Mouse (Mus musculus) macrophage (primary cell): ENCODE measurements around the gene Chaf1a. TPM values are rescaled to one million over a fixed set of nuclear protein-coding genes. Genes with fewer than 3 reads are reported as not detected.

ENCODE experiments used
- H3K27ac ChIP-seq: fragments of 350-480 bp; formaldehyde crosslinking; 2 replicates; pipeline ENCODE4 v1.9.0; 2021
- H3K36me3 ChIP-seq: fragments of 350-480 bp; formaldehyde crosslinking; 2 replicates; pipeline ENCODE4 v1.9.0; 2021; ENCODE audit errors: inconsistent target
- H3K4me3 ChIP-seq: fragments of 350-480 bp; formaldehyde crosslinking; 2 replicates; pipeline ENCODE4 v1.9.0; 2021; ENCODE audit errors: inconsistent target
- H3K79me2 ChIP-seq: fragments of 350-480 bp; formaldehyde crosslinking; 2 replicates; pipeline ENCODE4 v1.9.0; 2021; ENCODE audit errors: inconsistent target
- WGBS: methylation state at CpG from one replicate; pipeline ENCODE4 v1.1.7; 2026; ENCODE audit warnings: inconsistent platforms; ENCODE audit not compliant: missing documents; 5-methylcytosine and 5-hydroxymethylcytosine counted together
- polyA plus RNA-seq: library from polyadenylated mRNA; stranded (reverse); fragments of 250-400 nt; gene quantifications from 3 replicates; pipeline ENCODE4 v1.2.4, GENCODE M21; 2018; ENCODE audit warnings: inconsistent platforms
- total RNA-seq, 78 experiments: library from RNA; depleted of rRNA; stranded (reverse); fragments of 250-400 nt; gene quantifications; 1 replicate in 9 of 78; 2 replicates in 24 of 78; 3 replicates in 43 of 78; 4 replicates in 2 of 78; pipeline ENCODE4 v1.2.4; 2018; ENCODE audit warnings: inconsistent platforms in 56 of 78

The Chaf1a gene
- 10 to 100 TPM in 3 of 26 experiments, 1 to 10 TPM in 23; 1.3 to 12.4 (median 5.2) TPM for total RNA-seq (2018; cell fraction: chromatin; rRNA removed)
- 1 to 10 TPM; 1.3 to 6.7 (median 3.3) TPM for total RNA-seq (2018; cell fraction: cytosol; rRNA removed)
- 10 to 100 TPM in 2 of 26 experiments, 1 to 10 TPM in 24; 1.6 to 28.4 (median 4.3) TPM for total RNA-seq (2018; cell fraction: nucleus; rRNA removed)
- 2.5 to 17.1 TPM (median 6.2 TPM) in 3 replicates for polyA plus RNA-seq

- Histone ChIP-seq H3K79me2 (peaks cover 59% of the 10 kb centered on the region), H3K27ac (peak within 1 kb of the TSS; percentile 60), H3K36me3 (no peaks in the 10 kb centered on the region), H3K4me3 (peak within 1 kb of the TSS; percentile 88)
- WGBS: under 1% methylated on average over 65 of the region's 68 CpGs
These were observed at the start of gene Chaf1a for GRCm38 (mm10) chr17:56040030-56040856. Gene Chaf1a (plus strand): TSS chr17:56040439.

GRCm38 (mm10) chr17:55996007-55996406, 44.2 kb upstream of the Chaf1a start:
- H3K27ac ChIP-seq: no peak overlapping the region
- WGBS: 92% methylated on average over 14 of the region's 15 CpGs
- no peaks in the 10 kb centered on the region for H3K79me2 ChIP-seq

DNA sequence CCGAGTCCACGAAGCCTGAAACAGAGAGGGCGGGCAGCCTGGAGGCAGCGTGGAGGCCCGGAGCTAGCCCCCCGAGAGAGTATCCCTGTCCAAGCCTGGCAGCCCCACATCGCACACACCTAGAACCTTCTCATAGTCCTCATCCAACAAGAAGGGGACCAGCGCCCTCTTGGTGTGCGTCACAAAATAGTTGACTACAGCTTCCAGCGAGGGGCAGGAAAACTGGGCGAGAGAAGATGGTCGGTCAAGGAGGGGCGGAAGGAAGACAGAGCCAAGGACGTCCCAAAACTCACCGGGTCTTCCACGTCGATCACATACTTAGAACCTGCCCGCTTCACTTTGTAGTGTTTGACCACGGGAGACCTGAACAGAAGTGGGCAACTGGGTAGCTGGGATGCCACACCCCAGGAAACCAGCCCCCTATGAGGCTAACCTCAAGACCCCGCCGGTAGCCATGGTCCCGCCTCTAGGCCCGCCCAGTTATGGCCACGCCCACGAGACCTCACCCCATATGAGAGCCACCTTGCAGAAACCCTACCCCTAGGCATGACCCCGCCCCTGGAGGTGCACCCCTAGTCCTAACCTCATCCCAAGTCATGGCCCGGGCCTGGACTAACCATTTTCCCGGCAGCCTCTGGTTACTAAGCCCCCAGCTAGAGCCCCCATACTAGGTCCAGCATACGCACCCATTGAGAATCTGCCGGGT, 40.3 kb upstream of the Chaf1a start:
- H3K4me3 ChIP-seq: no peak overlapping the region
- 32% methylated on average over 29 of the region's 30 CpGs for WGBS

More at GRCm38 (mm10) chr17:55996007-55996406, 44.2 kb upstream of the Chaf1a start:
- Histone ChIP-seq H3K4me3 (no peak overlapping the region), H3K36me3 (no peaks in the 10 kb centered on the region)

GRCm38 (mm10) chr17:56003000-56003399, 37.2 kb upstream of the Chaf1a start:
- Histone ChIP-seq H3K27ac (no peak overlapping the region), H3K79me2 (no peaks in the 10 kb centered on the region), H3K36me3 (no peaks in the 10 kb centered on the region), H3K4me3 (no peak overlapping the region)
- 46% methylated on average over 3 of the region's 3 CpGs for WGBS

More for the DNA sequence above, 40.3 kb upstream of the Chaf1a start:
- Histone ChIP-seq H3K27ac (no peak overlapping the region), H3K36me3 (no peaks in the 10 kb centered on the region), H3K79me2 (no peaks in the 10 kb centered on the region)

DNA sequence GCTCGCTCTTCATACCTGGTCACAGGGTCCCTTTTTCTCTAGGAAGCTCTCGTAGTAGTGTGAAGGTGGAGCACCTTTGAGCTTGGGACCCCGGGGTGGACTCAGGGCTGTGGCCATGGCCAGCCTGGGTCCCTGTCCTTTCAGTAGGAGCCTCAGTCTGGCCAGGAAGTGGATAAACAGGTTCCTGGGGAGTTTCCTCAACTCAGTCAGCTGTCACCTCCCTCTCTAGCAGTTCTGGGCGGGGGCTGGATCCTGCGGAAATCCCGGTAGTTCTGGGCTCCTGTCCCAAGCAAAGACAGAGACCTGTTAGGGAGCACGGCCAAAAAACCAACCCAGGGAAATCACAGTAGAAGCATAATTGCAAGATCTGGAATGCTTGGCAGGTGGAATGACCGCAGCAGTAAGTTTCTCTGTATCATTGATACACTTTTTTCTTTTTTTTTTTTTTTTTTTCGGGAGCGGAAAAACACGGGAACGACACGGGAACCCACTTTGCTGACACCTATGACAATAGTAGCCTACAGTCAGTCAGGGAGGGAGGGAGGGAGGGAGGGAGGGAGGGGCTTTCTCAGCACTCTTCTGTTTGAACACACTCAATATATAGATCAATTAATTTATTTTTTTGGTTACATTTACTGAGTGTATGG, 34.7 kb upstream of the Chaf1a start, which contains the start of the genes Stap2 and Mpnd:
Gene Stap2 (minus strand): TSS at position 170 of the 647 bp plus-strand sequence.
Gene Mpnd (plus strand): TSS at position 297 of the 647 bp plus-strand sequence.
- no peaks in the 10 kb centered on the region for H3K36me3 ChIP-seq
- no peak within 1 kb of the TSS for H3K27ac ChIP-seq
- no peak within 1 kb of the TSS for H3K4me3 ChIP-seq
- 53% methylated on average over 7 of the region's 13 CpGs for WGBS
- H3K79me2 ChIP-seq: peaks cover 9% of the 10 kb centered on the region; the same call in 1 of the 2 replicates

DNA sequence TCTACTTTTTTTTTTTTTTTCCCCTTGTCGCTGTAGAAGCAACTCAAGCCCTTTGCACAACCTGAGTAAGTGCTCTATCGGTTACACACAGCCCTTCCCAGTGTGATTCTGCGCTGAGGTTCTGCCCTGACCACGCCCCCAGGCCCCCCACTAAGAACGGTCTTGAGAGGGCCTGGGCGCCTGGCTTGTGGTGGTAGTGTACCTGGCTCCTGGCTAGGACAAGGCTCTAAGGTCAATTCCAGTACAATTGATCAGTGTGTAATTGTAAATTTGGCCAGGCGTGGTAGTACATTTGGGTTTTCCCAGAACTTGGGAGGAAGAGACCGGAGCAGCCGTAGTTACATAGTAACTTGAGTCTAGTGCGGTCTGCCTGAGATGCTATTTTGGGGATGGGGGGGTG, 33.3 kb upstream of the Chaf1a start:
- no peak overlapping the region for H3K4me3 ChIP-seq
- peaks cover 7% of the 10 kb centered on the region; the same call in 1 of the 2 replicates for H3K36me3 ChIP-seq
- no peak overlapping the region for H3K27ac ChIP-seq
- peaks cover 14% of the 10 kb centered on the region; the same call in 1 of the 2 replicates for H3K79me2 ChIP-seq
- WGBS: 98% methylated on average over 9 of the region's 10 CpGs

GRCm38 (mm10) chr17:56007444-56008355, 32.5 kb upstream of the Chaf1a start:
- Histone ChIP-seq H3K4me3 (no peak overlapping the region; the same call in 1 of the 2 replicates), H3K36me3 (peaks cover 7% of the 10 kb centered on the region; the same call in 1 of the 2 replicates), H3K27ac (no peak overlapping the region), H3K79me2 (peaks cover 14% of the 10 kb centered on the region; the same call in 1 of the 2 replicates)
- 47% methylated on average over 10 of the region's 14 CpGs for WGBS

DNA sequence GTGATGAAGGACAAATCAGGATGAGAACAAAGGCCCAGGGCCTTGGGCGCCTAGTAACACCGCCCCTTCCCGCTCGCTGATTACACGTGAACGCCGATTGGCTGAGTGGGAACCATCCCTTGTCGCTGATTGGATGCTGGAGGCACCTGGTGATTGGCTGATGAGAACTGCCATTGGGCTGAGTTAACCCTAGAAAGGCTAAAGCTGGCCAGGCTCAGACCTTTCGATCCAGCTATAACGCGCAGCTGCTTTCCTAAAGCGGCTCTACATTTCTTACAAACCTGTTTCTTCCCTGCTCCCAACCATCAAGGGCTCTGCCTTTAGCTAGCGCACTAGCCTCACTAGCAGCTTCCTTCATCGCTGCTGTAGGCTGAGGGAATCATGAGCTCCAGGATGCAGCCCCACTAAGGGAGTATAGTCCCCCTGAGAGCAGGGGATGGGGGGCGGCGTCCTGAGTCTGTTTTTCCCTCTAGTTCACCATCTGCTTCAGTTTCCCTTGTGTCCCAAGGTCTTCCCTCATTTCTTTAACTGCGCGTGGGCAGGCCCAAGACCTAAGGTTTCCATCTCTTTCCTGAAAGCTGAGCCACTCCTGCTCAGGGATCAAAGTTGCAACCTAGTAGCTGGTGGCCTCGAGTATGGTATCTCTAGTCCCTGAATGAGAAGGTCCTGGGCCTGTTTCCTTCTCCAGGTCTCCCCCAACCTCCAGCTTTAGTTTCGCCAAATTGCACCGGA, 31.7 kb upstream of the Chaf1a start:
- H3K27ac ChIP-seq: peak overlapping the region; percentile 75
- H3K36me3 ChIP-seq: peaks cover 7% of the 10 kb centered on the region; the same call in 1 of the 2 replicates
- peaks cover 14% of the 10 kb centered on the region; the same call in 1 of the 2 replicates for H3K79me2 ChIP-seq
- under 1% methylated on average over 21 of the region's 21 CpGs for WGBS
- H3K4me3 ChIP-seq: peak overlapping the region; percentile 54

DNA sequence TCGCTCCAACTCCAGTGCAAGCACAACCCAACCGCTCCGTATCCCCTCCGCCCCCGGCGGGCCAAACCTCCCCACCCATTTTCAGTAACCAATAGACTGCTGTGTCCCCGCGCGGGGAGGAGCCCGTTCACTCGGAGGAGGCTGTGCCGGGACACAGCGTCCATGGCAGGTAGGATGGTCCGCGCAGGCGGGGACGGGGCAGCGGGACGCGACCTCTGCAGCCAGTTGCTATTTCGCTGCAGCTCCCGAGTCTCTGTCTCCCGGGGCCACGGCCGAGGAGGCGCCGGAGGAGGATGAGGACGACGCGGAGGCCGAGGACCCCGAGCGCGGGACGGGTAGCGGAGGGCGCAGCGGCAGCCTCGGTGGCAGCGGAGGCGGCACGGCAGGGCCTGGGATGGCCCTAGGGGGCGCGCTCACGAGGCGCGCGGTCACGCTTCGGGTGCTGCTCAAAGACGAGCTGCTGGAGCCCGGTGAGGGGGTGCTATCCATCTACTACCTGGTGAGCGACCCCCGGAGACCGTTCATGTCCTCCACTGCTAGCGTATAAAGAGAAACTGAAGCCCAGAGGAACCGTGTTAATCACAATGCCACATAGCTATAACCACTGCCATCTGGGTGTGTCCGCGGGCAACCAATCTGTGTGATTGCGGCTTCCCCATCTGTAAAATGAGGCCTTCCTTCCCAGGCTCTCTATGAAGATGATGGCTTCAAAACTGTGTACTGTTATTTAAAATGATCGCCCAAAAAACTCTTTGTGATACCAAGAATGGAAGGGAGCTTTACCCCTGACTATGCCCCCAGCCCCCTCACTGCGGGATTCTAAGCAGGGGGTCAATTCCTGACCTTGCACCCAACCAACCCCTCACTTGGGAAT, 30.9 kb upstream of the Chaf1a start:
- Histone ChIP-seq H3K36me3 (peaks cover 7% of the 10 kb centered on the region; the same call in 1 of the 2 replicates), H3K79me2 (peaks cover 14% of the 10 kb centered on the region; the same call in 1 of the 2 replicates), H3K4me3 (peak overlapping the region; percentile 54), H3K27ac (peak overlapping the region; percentile 75)
- WGBS: under 1% methylated on average over 57 of the region's 62 CpGs

DNA sequence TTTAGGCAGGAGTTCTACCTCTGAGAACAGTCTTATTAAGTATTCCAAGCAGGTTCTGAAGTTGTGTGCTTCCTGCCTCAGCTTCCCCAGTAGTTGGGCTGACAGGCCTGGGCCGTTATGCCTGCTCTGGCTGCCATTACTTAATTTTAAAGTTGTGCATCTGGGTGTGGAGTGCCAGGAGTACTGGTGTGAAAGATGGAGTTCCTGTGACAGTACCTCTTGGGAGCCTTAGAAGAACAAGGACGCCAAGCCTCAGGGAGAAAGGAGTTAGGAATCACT, 30.3 kb upstream of the Chaf1a start:
- Histone ChIP-seq H3K4me3 (peak overlapping the region; percentile 54), H3K27ac (peak overlapping the region; percentile 48), H3K36me3 (peaks cover 10% of the 10 kb centered on the region; the same call in 1 of the 2 replicates), H3K79me2 (peaks cover 14% of the 10 kb centered on the region; the same call in 1 of the 2 replicates)
- 48% methylated on average over 2 of the region's 2 CpGs for WGBS

GRCm38 (mm10) chr17:56010255-56010654, 30.0 kb upstream of the Chaf1a start:
- Histone ChIP-seq H3K36me3 (peaks cover 13% of the 10 kb centered on the region), H3K4me3 (peak overlapping the region; percentile 54), H3K27ac (peak overlapping the region; percentile 48; the same call in 1 of the 2 replicates), H3K79me2 (peaks cover 14% of the 10 kb centered on the region; the same call in 1 of the 2 replicates)
- 68% methylated on average over 13 of the region's 14 CpGs for WGBS

DNA sequence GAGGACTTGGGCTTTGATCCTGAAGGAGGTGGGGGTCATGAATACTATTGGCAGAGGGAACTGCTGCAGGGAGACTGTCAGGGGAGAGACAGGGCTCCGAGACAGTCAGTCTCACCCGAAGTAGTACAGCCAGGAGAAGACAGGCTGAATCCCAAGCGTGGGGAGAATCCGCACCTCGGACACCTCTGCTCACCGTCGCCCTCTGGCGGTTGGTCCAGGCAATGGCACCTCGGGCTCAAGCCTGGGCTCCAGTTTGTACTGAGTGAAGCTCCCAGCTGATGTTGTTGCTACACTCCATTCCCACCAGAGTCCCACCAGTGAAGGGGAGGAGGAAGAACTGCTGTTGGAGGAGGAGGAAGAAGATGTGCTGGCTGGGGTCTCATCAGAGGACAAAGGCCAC, 29.6 kb upstream of the Chaf1a start:
- Histone ChIP-seq H3K4me3 (peak overlapping the region; percentile 54; the same call in 1 of the 2 replicates), H3K79me2 (peaks cover 14% of the 10 kb centered on the region; the same call in 1 of the 2 replicates), H3K27ac (no peak overlapping the region), H3K36me3 (peaks cover 17% of the 10 kb centered on the region)
- 13% methylated on average over 9 of the region's 9 CpGs for WGBS
